Mouse (Mus musculus) right cerebral cortex, adult 18-20 months (tissue): Measurements from ENCODE around the gene Resp18.

Experiments used
- DNase-seq: peaks from one replicate; pipeline ENCODE4 v3.0.0; 2022; ENCODE audit warnings: mixed read lengths

The Resp18 gene

GRCm38 (mm10) chr1:75278228-75278627, at the start of gene Resp18:
TSS of gene Resp18 (minus strand) at chr1:75278415.
- no peak for DNase-seq

GRCm38 (mm10) chr1:75327461-75327860, 49.2 kb upstream of the Resp18 start:
- no peak for DNase-seq

GRCm38 (mm10) chr1:75319166-75319565, 41.0 kb upstream of the Resp18 start:
- no peak for DNase-seq

- DNase-seq, result no peak
Observed at GRCm38 (mm10) chr1:75318736-75319135, 40.5 kb upstream of the Resp18 start.

- no peak for DNase-seq
Observed at GRCm38 (mm10) chr1:75318301-75318700, 40.1 kb upstream of the Resp18 start.

- peak; percentile 100 for DNase-seq
Observed at GRCm38 (mm10) chr1:75317241-75318201, 39.3 kb upstream of the Resp18 start, which contains the start of gene Dnpep. TSS of gene Dnpep (minus strand) at chr1:75317990.

- DNase-seq, result peak; percentile 78
Observed at GRCm38 (mm10) chr1:75316861-75317240, 38.6 kb upstream of the Resp18 start.

GRCm38 (mm10) chr1:75315456-75316365, 37.5 kb upstream of the Resp18 start:
- DNase-seq, result no peak

- DNase-seq, result no peak
Observed at GRCm38 (mm10) chr1:75315011-75315410, 36.8 kb upstream of the Resp18 start.

GRCm38 (mm10) chr1:75311694-75312093, 33.5 kb upstream of the Resp18 start:
- DNase-seq, result no peak

- DNase-seq, result no peak
Observed at GRCm38 (mm10) chr1:75304662-75305061, 26.4 kb upstream of the Resp18 start.

- peak; percentile 67 for DNase-seq
Observed at GRCm38 (mm10) chr1:75294294-75294693, 16.1 kb upstream of the Resp18 start.

GRCm38 (mm10) chr1:75293331-75293701, 15.1 kb upstream of the Resp18 start:
- no peak for DNase-seq

GRCm38 (mm10) chr1:75292476-75293330, 14.5 kb upstream of the Resp18 start:
- no peak for DNase-seq

- DNase-seq, result no peak
Observed at GRCm38 (mm10) chr1:75291321-75291720, 13.1 kb upstream of the Resp18 start.

- DNase-seq, result peak; percentile 64
Observed at GRCm38 (mm10) chr1:75290582-75290981, 12.4 kb upstream of the Resp18 start.

GRCm38 (mm10) chr1:75289888-75290431, 11.7 kb upstream of the Resp18 start:
- peak; percentile 43 for DNase-seq

GRCm38 (mm10) chr1:75289376-75289775, 11.2 kb upstream of the Resp18 start:
- no peak for DNase-seq

- DNase-seq, result no peak
Observed at GRCm38 (mm10) chr1:75284911-75285310, 6.7 kb upstream of the Resp18 start.

GRCm38 (mm10) chr1:75283017-75283416, 4.8 kb upstream of the Resp18 start:
- DNase-seq, result peak; percentile 53

GRCm38 (mm10) chr1:75277195-75278188, 723 bp downstream of the Resp18 start:
- no peak for DNase-seq
